Mouse (Mus musculus): ENCODE data around the gene Kif28. TPM values are rescaled to one million over a fixed set of nuclear protein-coding genes. Genes with fewer than 3 reads are reported as not detected.

Gene Kif28
- not detected for polyA plus RNA-seq (2014; fragmentation: Illumina TruSeq; extraction: RNeasy Lipid Tissue Mini Kit (QIAGEN cat#74804))

DNA sequence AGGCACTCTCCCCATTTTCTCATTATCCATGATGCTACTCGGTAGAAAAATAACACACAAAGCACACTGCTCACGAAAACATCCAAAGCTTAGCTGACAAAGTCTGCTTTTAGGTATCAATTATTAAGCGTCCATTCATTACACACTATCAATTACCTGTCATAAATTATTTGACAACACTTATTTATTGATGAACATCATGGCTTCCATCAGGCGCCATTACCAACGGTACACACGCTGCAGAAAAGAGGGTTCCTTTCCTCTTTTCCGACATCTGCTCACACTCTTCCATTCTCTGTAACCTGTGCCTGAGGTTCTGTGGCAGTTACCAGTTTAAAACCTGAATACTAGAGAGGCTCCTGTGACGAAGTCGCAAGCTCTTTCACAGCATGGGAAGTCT lies at the start of gene Kif28:
Kif28 (minus strand) TSS at position 101 of the 400 bp plus-strand sequence.

DNA sequence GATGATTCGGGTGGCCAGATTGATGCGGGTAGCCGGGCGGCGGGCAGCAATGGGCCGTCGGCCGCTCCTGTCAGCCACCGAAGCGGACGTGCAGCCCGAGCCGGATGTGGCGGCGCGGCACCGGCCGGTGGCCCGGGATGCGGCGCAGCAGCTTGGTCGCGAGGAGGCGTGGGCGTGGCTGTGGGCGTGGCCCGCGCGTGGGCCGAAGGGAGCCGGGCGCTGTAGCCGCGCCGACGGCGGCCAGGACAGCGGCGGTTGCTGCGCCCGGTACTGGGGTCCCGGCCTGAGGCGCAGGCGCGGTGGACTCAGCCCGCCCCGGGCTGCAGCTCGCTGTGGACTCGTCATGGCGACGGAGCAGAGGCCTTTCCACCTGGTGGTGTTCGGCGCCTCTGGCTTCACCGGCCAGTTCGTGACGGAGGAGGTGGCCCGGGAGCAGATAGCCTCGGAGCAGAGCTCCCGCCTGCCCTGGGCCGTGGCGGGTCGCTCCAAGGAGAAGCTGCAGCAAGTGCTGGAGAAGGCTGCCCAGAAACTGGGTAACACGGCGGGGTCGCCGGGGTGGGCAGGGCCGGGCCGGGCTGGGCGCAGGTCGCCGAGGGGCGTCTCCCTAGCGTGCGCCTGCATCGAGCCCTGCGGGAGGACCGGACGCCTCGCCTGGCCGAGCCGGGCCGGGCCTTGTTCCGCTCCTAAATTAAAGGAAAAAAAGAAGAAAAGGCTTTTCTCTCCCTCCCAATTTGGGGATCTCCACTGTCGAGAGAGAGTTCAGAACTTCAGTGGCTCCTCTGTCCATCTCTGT lies 76.9 kb downstream of the Kif28 start, which contains the start of gene Sccpdh:
Sccpdh (plus strand) TSS at position 198 of the 793 bp plus-strand sequence.

Other genes with a start within 250 kb of the Kif28 start
- 9.2 TPM for gene Smyd3, start 227.2 kb downstream of the Kif28 start, polyA plus RNA-seq (2014; fragmentation: Illumina TruSeq; extraction: RNeasy Lipid Tissue Mini Kit (QIAGEN cat#74804))
- 135 TPM for gene Tfb2m, start 199.0 kb downstream of the Kif28 start, polyA plus RNA-seq (2014; fragmentation: Illumina TruSeq; extraction: RNeasy Lipid Tissue Mini Kit (QIAGEN cat#74804))
- gene Cnst, start 198.9 kb downstream of the Kif28 start, polyA plus RNA-seq (2014; fragmentation: Illumina TruSeq; extraction: RNeasy Lipid Tissue Mini Kit (QIAGEN cat#74804)) = 22.9 TPM
- gene Sccpdh, start 77.1 kb downstream of the Kif28 start, polyA plus RNA-seq (2014; fragmentation: Illumina TruSeq; extraction: RNeasy Lipid Tissue Mini Kit (QIAGEN cat#74804)) = 135 TPM
- gene Gm10518, start 58.1 kb upstream of the Kif28 start, polyA plus RNA-seq (2014; fragmentation: Illumina TruSeq; extraction: RNeasy Lipid Tissue Mini Kit (QIAGEN cat#74804)) = not detected
- gene Ahctf1, start 58.4 kb upstream of the Kif28 start, polyA plus RNA-seq (2014; fragmentation: Illumina TruSeq; extraction: RNeasy Lipid Tissue Mini Kit (QIAGEN cat#74804)) = 85.1 TPM
- gene Cdc42bpa, start 215.2 kb upstream of the Kif28 start, polyA plus RNA-seq (2014; fragmentation: Illumina TruSeq; extraction: RNeasy Lipid Tissue Mini Kit (QIAGEN cat#74804)) = 131 TPM

Measured in ovary, adult 10 weeks (tissue).